Mouse (Mus musculus) spleen, adult 18-20 months (tissue): ENCODE results near the gene Ankar.

ENCODE experiments used
- DNase-seq, 2 experiments: peaks; one replicate each; pipeline ENCODE4 v3.0.0; 2022; ENCODE audit warnings: mixed read lengths in 2 of 2

Gene Ankar

GRCm38 (mm10) chr1:72710753-72711653, 10.6 kb upstream of the Ankar start, which contains the start of gene Rpl37a:
Rpl37a (plus strand) TSS chr1:72711290.
- DNase-seq = peak; percentile 87 to 88

DNA sequence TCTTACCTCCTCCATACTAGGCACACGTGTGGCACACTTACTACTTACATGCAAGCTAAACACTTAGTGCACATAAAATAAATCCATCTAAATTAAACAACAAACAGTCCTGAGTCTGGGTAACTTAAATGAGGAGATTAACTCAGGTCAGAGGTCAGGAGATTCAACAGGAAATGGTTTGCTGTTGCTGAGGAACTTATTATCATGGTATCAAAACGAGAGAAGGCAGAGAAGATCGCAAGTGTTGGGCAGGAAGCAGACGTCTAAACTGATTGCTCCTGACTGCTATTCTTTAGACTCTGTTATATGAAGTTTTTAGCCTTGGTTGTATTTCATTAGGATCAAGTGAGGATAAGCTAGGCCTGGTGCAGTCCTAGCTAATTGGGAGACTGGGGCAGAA, 7.1 kb upstream of the Ankar start:
- no peak for DNase-seq

GRCm38 (mm10) chr1:72698651-72699050, 1.7 kb downstream of the Ankar start:
- no peak for DNase-seq

DNA sequence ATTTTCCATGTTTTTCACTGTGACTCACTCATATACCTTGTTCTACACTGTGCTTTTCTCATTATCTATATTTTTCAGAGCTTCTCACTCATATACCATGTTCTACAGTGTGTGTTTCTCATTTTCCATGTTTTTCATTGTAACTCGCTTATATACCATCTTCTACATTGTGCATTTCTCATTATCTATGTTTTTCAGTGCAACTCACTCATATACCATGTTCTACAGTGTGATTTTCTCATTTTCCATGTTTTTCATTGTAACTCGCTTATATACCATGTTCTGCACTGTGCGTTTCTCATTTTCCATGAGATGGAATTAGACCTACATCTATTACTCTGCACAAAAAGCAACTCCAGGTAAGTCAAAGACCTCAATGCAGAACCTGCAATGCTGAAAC, 4.1 kb downstream of the Ankar start:
- DNase-seq = no peak

DNA sequence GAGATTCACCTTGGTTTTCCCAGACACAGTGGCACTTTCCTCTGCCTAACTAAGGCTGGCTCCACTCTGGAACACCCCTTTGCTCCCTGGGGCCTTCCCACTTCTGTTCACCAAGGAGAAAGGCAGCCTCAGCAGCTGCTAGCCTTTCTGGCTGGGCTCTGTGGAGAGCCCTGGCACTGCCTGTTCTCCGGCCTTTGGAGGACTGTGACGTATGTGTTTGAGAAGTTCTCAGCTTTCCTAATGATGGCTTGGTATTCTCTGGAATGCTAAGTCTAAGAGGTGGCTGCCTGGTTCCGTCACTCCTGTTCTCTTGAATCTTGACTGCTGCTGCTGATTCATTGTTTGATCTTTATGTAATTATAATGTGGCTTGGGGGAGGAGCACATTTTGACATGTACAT, 27.3 kb downstream of the Ankar start:
- no peak for DNase-seq

GRCm38 (mm10) chr1:72640658-72641410, 59.5 kb downstream of the Ankar start:
- no peak for DNase-seq

DNA sequence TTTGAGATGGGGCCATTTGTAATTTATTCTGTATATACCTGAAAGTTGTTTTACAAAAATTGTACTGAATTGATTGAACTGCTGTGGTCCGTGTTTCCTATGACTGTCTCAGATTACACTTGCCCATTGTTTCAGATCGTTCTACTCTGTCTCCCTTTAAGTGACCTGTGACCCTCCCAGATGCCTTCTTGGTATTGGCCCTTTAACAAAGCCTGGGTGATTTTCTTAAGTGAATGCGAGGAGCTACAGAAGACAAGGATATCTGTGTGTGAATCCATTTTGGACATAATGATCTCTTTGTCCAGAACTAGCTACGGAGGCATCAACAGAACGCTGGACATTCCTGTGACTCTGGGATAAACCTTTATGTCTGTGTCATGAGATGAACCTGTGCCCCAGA, 65.2 kb downstream of the Ankar start:
- no peak for DNase-seq

GRCm38 (mm10) chr1:72612172-72612571, 88.2 kb downstream of the Ankar start:
- no peak for DNase-seq

- no peak for DNase-seq
Observed at GRCm38 (mm10) chr1:72609887-72610877, 90.2 kb downstream of the Ankar start.

DNA sequence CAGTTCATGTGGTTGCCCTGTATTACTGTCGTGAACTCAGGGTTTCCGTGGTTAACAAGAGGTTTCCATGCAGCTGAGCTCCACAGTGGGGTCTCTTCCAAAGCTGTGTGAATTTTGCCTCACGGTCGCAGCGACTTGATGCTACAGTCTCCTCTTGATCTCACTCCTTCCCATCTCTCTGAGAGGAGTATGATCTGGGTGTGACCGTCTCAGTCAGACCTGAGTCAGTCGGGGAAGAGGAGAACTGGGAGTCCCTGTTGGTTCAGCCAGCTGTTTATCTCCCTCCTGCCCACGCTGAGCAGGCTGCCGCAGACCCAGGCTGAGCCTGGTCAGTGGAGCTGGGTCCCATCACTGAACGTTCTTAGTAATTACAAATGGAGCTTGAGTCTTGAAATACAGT, 91.2 kb downstream of the Ankar start:
- no peak for DNase-seq

GRCm38 (mm10) chr1:72606186-72606673, 94.1 kb downstream of the Ankar start:
- no peak for DNase-seq

- DNase-seq = no peak
Observed at GRCm38 (mm10) chr1:72602803-72603202, 97.6 kb downstream of the Ankar start.

GRCm38 (mm10) chr1:72602186-72602585, 98.2 kb downstream of the Ankar start:
- DNase-seq = no peak

DNA sequence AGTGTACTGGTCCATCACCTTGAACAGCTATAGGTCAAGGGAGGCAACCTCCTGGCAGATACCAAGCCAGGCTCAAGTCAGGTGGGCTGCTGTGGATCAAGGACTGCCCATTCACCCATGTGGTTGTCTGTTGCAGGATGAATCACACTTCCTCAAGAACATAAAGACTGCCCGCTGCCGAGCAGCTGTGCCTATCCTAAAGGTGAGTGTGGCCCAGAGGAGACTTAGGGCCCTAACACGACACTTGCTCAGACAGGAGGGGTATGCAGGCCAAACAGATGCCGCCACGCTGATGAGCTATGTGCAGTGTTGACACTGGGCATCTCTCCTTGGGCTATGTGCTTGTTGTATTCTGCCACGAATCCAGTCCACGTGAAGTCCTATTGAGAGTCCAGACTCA, 99.1 kb downstream of the Ankar start:
- no peak for DNase-seq

DNA sequence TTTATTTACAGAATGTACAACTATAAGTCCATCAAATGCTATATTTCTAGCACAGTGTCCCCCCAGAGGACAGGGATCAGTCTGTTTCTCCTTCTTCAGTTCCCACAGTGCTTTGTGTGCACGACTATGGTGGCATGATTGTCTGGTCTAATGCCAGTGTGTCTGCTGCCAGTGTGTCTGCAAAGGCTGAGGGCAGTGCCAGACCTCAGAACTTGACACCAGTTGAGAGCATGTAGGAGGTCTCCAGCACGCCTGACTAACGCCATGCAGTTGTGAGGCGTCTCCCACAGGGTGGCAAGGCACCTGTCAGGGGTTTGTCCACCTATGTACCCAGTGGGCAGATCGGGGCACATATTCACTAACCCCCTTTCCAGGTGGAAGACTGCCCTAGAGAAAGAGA, 99.6 kb downstream of the Ankar start:
- DNase-seq = no peak

- DNase-seq = no peak
Observed at GRCm38 (mm10) chr1:72599146-72600101, 101.0 kb downstream of the Ankar start.

DNA sequence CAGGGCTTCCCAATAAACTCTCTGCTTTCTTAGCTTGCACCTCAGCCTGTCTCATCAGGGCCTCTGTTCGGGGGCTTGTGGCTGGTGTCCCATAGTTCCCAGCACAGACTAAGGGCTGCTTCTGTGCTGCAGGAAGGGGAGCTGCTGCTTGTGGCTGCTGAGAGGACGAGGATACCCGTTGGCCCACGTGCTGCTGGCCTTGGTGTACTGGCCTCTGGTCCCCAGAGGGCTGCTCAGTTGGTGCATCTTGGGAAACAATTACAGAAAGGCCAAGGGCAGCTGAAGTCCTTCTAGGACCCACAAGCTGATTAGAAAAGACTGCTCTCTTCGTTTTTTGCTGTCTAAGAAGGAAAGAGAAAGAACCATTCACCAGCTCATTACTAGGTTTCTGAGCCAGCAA, 104.1 kb downstream of the Ankar start:
- no peak for DNase-seq

GRCm38 (mm10) chr1:72595686-72596085, 104.7 kb downstream of the Ankar start:
- DNase-seq = no peak

- DNase-seq = no peak
Observed at GRCm38 (mm10) chr1:72593340-72593951, 106.9 kb downstream of the Ankar start.
